Mouse (Mus musculus) kidney, embryonic 16.5 days (tissue): ENCODE measurements around the gene Bet1. TPM values are rescaled to one million over a fixed set of nuclear protein-coding genes. Genes with fewer than 3 reads are reported as not detected.

ENCODE experiments used
- ATAC-seq: fragments of 200-750 bp; cut with Nextera tagmentation; 2 replicates; pipeline ENCODE4 v1.8.0; 2017; ENCODE audit warnings: moderate TSS enrichment; ENCODE audit not compliant: low FRiP score, low TSS enrichment
- H3K27ac ChIP-seq: fragments of 300-500 bp; sonication (generic); 2 replicates; pipeline ENCODE4 v1.5.1; 2014; ENCODE audit warnings: low read length
- H3K27me3 ChIP-seq: fragments of 300-500 bp; sonication (generic); 2 replicates; pipeline ENCODE4 v1.6.1; 2014; ENCODE audit warnings: low read length, control low read depth, mixed read lengths; ENCODE audit not compliant: insufficient read depth
- H3K36me3 ChIP-seq: fragments of 300-500 bp; sonication (generic); 2 replicates; pipeline ENCODE4 v1.6.1; 2014; ENCODE audit warnings: low read length, control low read depth, mixed read lengths; ENCODE audit not compliant: insufficient read depth
- H3K4me1 ChIP-seq: fragments of 300-500 bp; sonication (generic); 2 replicates; pipeline ENCODE4 v1.6.1; 2014; ENCODE audit warnings: low read length, control low read depth, mixed read lengths; ENCODE audit not compliant: insufficient read depth
- H3K4me2 ChIP-seq: fragments of 300-500 bp; sonication (generic); replicated peaks from 2 replicates; pipeline ENCODE4 v1.6.1; 2014; ENCODE audit warnings: low read depth, low read length
- H3K4me3 ChIP-seq: fragments of 300-500 bp; sonication (generic); 2 replicates; pipeline ENCODE4 v1.5.1; 2014; ENCODE audit warnings: mild to moderate bottlenecking, low read length
- H3K9ac ChIP-seq: fragments of 300-500 bp; sonication (generic); replicated peaks from 2 replicates; pipeline ENCODE4 v1.6.1; 2014; ENCODE audit warnings: low read length
- H3K9me3 ChIP-seq: fragments of 300-500 bp; sonication (generic); 2 replicates; pipeline ENCODE4 v1.6.1; 2016; ENCODE audit warnings: low read length, control low read depth
- WGBS: fragments of 180-500 bp; shearing (Covaris S2); extraction: QIAGEN DNeasy Blood & Tissue Kit; methylation state at CpG from one replicate; pipeline ENCODE4 v1.1.7; 2014; 5-methylcytosine and 5-hydroxymethylcytosine counted together
- polyA plus RNA-seq: library from polyadenylated mRNA; unstranded; fragments of >200 nt; fragmentation: Nextera tagmentation; extraction: Ambion mirVana; gene quantifications from 2 replicates; pipeline ENCODE4 v1.2.1, GENCODE M21; 2015

Bet1 gene
- polyA plus RNA-seq = 70.8 and 74.9 TPM in 2 replicates

DNA sequence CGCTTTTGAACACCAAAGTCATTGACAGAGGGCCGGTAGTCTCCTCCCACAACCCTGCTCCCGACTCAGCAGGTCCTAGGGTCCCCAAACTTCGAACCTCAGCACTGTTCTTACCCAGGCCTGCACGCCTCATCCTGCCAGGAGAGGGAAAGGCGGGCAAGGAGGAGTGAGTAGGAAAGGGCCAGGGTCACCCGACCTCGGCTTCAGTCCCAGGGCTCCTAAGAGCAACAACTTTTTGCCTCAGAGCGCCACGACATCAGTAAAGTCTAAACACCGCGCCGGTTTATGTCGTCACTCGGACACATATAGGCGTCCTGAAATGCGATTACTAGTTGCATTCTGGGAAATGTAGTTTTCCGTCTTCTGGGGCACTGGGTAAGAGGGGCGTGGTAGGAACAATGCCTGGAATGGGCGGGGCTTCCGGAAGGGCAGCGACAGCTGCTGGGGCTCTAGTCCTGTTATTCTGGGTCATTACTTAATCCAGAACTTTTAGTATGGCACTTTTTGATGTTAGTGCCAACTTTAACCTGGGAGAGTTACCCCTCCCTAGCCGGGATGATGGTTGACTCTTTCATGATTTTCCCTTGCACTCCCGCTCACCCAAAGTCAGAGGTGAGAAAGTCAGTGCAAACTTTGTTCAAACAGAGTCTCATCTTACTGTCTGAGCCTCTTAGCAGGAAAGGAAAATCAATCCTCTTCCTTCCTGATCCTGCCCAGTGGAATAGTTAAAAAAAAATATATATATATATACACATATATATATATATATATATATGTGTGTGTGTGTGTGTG lies at the start of gene Bet1:
Bet1 (minus strand) TSS at position 310 of the 792 bp plus-strand sequence.
- H3K4me2 ChIP-seq = peak within 1 kb of the TSS; percentile 66
- H3K4me1 ChIP-seq = 0 out of 2 replicates have a peak, but pooled peaks cover 2% of the 10 kb centered on the region
- no peaks in the 10 kb centered on the region for H3K36me3 ChIP-seq
- under 1% methylated on average over 24 of the region's 24 CpGs for WGBS
- peak within 1 kb of the TSS; percentile 94 for H3K4me3 ChIP-seq
- H3K9me3 ChIP-seq = no peaks in the 10 kb centered on the region
- ATAC-seq = peak; percentile 100
- H3K27ac ChIP-seq = peak within 1 kb of the TSS; percentile 76
- H3K9ac ChIP-seq = peak within 1 kb of the TSS; percentile 93
- H3K27me3 ChIP-seq = no peaks in the 10 kb centered on the region

DNA sequence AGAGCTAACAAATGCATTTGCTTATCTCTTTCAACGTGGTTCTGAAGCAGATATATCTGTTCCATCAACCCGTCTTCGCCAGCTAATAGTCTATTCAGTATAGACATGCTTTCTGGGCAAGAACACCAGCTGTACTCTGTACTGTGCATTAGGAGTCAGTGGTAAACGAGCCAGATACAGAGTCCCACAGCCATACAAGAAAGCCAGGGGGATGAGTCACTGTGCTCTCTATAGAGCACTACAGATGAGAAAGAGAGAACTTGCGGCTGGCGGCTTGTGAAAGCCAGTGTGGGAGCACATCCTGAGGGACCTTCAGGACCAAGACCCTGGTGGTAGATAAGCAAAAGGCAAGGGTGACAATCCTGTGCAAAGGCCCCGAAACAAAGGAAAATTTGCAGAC lies 45.5 kb upstream of the Bet1 start:
- H3K36me3 ChIP-seq = no peaks in the 10 kb centered on the region
- no peak for ATAC-seq
- H3K4me2 ChIP-seq = no peak overlapping the region
- no peaks in the 10 kb centered on the region for H3K9me3 ChIP-seq
- no peak overlapping the region for H3K27ac ChIP-seq
- no peak overlapping the region for H3K9ac ChIP-seq
- no peaks in the 10 kb centered on the region for H3K4me1 ChIP-seq
- no peak overlapping the region for H3K4me3 ChIP-seq
- no peaks in the 10 kb centered on the region for H3K27me3 ChIP-seq
- 80% methylated on average over 7 of the region's 7 CpGs for WGBS

DNA sequence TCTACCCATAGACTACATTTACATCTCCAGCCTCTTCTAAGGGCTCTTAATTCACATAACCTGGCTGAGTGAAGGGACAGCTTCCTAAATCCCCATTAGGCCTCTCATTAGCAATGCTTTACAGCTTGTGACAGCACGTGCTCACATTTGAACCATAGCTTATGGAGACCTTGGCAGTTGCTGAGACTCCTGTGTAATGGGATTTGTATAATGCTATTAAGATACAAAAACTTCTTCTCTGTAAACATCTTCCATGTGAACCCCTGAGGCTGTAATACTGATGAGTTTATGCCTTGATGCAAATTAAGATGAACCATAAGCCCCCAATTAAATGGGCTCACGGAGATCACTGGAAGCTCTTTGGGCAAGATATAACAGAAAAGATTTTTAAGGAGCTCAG lies 44.4 kb upstream of the Bet1 start:
- 57% methylated on average over 2 of the region's 2 CpGs for WGBS
- Histone ChIP-seq H3K27ac (no peak overlapping the region), H3K4me3 (no peak overlapping the region), H3K9ac (no peak overlapping the region), H3K36me3 (no peaks in the 10 kb centered on the region), H3K27me3 (no peaks in the 10 kb centered on the region), H3K4me1 (no peaks in the 10 kb centered on the region), H3K4me2 (no peak overlapping the region), H3K9me3 (no peaks in the 10 kb centered on the region)
- ATAC-seq = no peak

DNA sequence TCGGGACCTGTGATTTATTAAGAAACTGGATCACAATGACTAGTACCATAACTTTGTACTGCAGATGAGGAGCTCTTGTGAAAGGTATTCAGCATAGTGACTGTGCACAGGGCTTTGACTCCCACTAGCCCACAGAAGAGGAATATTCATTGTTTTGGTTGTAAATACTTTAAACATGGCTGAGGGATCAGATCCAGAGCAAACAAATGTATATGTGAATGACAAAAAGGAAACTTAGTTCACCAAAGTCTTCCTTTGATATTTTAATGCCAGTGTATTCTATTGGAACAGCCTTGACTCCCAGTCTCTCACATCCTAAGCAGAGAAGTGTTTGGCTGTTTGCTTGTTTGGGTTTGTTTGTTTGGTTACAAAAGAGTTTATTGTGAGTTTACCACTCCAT lies 31.8 kb upstream of the Bet1 start:
- H3K4me1 ChIP-seq = no peaks in the 10 kb centered on the region
- H3K4me3 ChIP-seq = no peak overlapping the region
- no peak for ATAC-seq
- H3K9me3 ChIP-seq = no peaks in the 10 kb centered on the region
- no peaks in the 10 kb centered on the region for H3K27me3 ChIP-seq
- 61% methylated on average over 1 of the region's 1 CpGs for WGBS
- no peaks in the 10 kb centered on the region for H3K36me3 ChIP-seq
- no peak overlapping the region for H3K9ac ChIP-seq
- no peak overlapping the region for H3K27ac ChIP-seq
- no peak overlapping the region for H3K4me2 ChIP-seq

DNA sequence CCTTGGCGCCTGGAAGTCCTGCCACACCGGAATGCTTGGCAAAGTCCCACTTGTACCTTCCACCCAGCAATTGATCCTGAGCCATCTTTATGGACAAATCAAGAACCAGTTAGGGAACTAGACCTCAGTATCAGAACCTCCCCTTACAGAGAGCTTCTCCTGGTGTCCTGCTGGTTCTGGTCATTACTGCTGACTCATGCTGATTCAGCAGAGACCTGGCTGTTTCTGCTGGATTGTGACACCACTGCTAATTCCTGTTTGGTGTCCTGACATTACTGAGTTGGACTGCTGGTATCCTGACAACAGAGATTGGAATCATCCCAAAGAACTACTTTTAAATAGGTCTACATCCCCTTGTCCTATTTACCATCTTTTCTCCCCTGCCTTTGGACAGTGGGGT lies 3.7 kb upstream of the Bet1 start:
- no peak for ATAC-seq
- no peak overlapping the region for H3K9ac ChIP-seq
- H3K4me3 ChIP-seq = no peak overlapping the region
- 0 out of 2 replicates have a peak, but pooled peaks cover 2% of the 10 kb centered on the region for H3K4me1 ChIP-seq
- H3K9me3 ChIP-seq = no peaks in the 10 kb centered on the region
- 93% methylated on average over 2 of the region's 2 CpGs for WGBS
- H3K27ac ChIP-seq = no peak overlapping the region
- H3K4me2 ChIP-seq = no peak overlapping the region
- H3K36me3 ChIP-seq = no peaks in the 10 kb centered on the region
- no peaks in the 10 kb centered on the region for H3K27me3 ChIP-seq

DNA sequence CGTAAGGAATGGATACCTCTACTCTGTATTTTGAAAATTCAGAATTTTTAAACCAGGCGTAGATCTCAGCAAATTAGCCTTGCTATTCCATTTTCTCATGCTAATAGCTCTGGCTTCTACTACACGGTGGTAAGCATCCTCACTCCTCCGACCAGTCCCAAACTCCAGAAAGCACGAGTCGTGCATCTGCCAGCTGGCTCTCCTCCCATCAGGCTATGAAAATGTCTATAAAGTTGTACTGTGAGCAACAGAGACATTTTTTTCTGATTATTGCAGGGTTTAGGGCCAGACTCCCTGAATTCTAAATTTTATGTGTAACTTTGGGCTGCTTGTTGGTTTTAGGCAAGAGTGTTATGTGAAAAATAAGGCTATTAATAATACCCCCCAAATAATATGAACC lies 14.5 kb downstream of the Bet1 start:
- Histone ChIP-seq H3K36me3 (0 out of 2 replicates have a peak, but pooled peaks cover under 1% of the 10 kb centered on the region), H3K9ac (no peak overlapping the region), H3K27me3 (no peaks in the 10 kb centered on the region), H3K4me3 (no peak overlapping the region), H3K4me2 (no peak overlapping the region), H3K27ac (no peak overlapping the region), H3K4me1 (no peaks in the 10 kb centered on the region), H3K9me3 (no peaks in the 10 kb centered on the region)
- WGBS = 75% methylated on average over 6 of the region's 6 CpGs
- peak; percentile 57; the same call in 1 of the 2 replicates for ATAC-seq

DNA sequence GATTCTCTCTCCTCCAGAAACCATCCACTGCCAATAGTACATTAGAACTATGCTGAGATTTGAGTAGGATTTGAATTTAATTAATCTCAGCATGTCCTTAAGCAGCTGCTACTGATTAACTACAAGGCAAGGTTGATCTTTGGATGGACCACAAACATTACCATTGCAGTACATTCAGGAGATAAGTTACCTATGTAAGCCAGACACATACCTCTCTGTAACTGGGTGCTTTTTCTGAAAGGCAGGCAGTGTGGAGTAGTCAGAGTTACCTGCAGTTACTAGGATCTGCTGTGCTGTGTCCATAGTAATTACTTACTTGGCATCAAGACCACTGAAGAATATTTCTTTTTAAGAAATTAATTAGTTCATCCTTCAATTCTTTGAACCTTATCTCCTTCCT lies 17.1 kb downstream of the Bet1 start:
- Histone ChIP-seq H3K4me3 (no peak overlapping the region), H3K27me3 (no peaks in the 10 kb centered on the region), H3K4me2 (no peak overlapping the region), H3K36me3 (no peaks in the 10 kb centered on the region), H3K27ac (no peak overlapping the region), H3K9ac (no peak overlapping the region), H3K4me1 (no peaks in the 10 kb centered on the region), H3K9me3 (no peaks in the 10 kb centered on the region)
- ATAC-seq = peak; percentile 65; the same call in 1 of the 2 replicates

DNA sequence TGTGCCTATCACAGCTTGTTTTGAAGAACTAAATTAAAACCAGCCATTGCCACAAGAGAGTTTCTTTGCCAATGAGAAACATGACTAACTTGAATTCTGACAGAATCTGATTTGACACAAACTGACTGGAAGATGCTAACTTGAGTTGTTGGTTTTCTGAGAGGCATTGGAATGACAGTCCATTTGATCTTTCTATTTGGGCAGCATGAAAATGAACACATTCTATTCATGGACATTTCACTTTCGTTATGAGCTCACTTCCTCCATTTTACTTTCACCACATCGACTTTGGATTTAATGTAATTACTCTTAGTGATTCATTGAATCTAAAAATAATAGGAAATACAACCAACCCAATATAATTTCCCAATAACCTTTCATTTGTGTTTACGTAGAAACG lies 32.4 kb downstream of the Bet1 start:
- Histone ChIP-seq H3K4me1 (no peaks in the 10 kb centered on the region), H3K27me3 (no peaks in the 10 kb centered on the region), H3K27ac (no peak overlapping the region), H3K4me2 (no peak overlapping the region), H3K9ac (no peak overlapping the region), H3K36me3 (no peaks in the 10 kb centered on the region), H3K4me3 (no peak overlapping the region), H3K9me3 (no peaks in the 10 kb centered on the region)
- ATAC-seq = no peak
- 90% methylated on average over 4 of the region's 4 CpGs for WGBS

DNA sequence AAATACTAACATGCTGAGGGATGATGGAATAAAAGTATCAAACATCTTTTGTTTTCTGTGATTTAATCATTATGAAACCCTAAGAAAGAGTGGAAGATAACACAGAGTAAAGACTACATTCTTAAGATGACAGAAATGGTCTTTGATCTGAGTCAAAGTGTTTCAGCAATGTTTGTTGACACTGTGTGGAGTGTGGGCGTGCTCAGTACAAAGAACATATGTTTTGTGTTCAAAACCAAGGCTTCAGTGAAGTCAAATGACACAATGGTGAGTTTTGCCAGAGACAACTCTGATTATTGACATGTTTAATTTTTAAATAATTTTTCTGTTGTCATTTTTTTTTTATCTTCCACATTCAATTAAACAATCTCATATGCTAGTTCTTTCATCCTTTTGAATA lies 33.9 kb downstream of the Bet1 start:
- Histone ChIP-seq H3K27me3 (no peaks in the 10 kb centered on the region), H3K9ac (no peak overlapping the region), H3K4me2 (no peak overlapping the region), H3K27ac (no peak overlapping the region), H3K4me1 (no peaks in the 10 kb centered on the region), H3K9me3 (no peaks in the 10 kb centered on the region), H3K4me3 (no peak overlapping the region), H3K36me3 (no peaks in the 10 kb centered on the region)
- ATAC-seq = no peak
- 57% methylated on average over 1 of the region's 1 CpGs for WGBS

DNA sequence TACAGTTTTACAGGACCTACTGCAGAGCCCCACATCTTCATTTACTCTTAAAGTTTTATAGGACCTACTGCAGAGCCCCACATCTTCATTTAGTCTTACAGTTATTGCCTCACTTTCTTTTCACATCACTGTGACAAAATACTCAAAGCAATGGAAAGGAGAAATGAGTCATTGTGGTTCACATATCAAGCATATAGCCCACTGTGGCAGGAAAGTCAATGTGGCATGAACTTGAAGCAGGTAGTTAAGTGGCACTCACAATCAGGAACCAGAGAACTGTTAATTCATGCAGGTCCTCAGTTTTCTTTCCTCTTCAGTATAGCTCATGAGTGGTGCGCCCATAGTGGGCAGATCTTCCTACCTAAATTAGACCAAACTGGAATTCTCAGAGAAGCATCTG lies 39.6 kb downstream of the Bet1 start:
- Histone ChIP-seq H3K27ac (no peak overlapping the region), H3K4me2 (no peak overlapping the region), H3K36me3 (no peaks in the 10 kb centered on the region), H3K9ac (no peak overlapping the region), H3K4me3 (no peak overlapping the region), H3K4me1 (no peaks in the 10 kb centered on the region), H3K27me3 (no peaks in the 10 kb centered on the region), H3K9me3 (no peaks in the 10 kb centered on the region)
- WGBS = 88% methylated on average over 1 of the region's 1 CpGs
- no peak for ATAC-seq
